Mouse (Mus musculus): ENCODE data around the gene Zfp759. TPM values are rescaled to one million over a fixed set of nuclear protein-coding genes. Genes with fewer than 3 reads are reported as not detected.

Zfp759 gene
- polyA plus RNA-seq (2017; shearing (Covaris generic)), result 1 to 10 TPM; 1.4 to 2.4 TPM

DNA sequence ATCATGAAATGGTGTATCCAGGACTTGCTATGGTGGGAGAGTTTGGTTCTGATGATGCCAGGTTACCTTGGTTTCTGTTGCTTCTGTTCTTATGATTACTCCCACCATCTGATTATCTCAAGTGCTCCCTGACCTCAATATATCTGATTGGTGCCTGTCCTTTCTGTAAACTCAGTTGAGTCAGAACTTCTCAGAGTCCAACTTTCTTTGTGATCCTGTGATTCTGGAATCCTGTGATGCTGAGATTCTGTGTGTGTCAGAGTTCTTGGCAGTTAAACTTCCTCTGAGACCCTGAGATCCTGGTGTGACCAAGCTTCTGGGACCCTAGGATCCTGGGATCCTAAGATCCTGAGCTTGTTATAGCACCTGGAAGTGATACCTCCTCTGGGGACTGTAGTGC is at the start of gene Zfp759:
Gene Zfp759 (plus strand): TSS at position 301 of the 400 bp plus-strand sequence.

GRCm38 (mm10) chr13:67097876-67098275 is 23.6 kb upstream of the Zfp759 start, which contains the start of gene Zfp708:
Zfp708 (minus strand) TSS chr13:67097976.

DNA sequence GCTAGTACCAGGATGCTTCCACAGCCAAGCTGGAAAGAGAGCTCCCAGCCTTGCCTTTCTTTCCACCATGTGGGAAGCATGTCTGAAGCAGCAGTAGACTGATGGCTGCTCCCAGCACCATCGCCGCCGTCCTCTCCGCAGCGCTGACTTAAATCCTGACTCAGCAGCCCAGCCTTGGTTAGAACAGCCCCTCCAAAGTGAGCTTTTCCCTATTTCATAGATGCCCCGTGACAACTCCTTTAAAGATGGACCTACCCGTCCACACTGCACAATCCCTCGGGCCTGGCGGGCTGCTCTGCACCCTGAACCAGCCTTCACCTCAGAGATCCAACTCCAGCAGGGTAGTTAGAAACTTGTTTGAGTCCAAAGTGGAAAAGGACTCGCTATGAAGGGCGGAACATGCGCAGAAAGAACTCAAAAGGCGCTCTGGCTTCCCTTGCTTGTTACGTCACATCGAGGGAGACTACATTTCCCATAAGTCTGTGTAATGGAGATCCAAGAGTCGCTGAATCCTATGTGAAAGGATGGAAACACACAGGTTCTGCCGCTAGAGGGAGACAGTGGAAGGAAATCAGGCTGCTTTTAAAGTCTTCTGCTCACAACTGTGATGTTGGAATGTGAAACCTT is 13.2 kb upstream of the Zfp759 start, which contains the start of gene Gm28557:
Gene Gm28557 (minus strand): TSS at position 411 of the 627 bp plus-strand sequence.

GRCm38 (mm10) chr13:67116163-67116562 is 5.3 kb upstream of the Zfp759 start, which contains the start of gene Rslcan18:
Rslcan18 (minus strand) TSS chr13:67116263.

DNA sequence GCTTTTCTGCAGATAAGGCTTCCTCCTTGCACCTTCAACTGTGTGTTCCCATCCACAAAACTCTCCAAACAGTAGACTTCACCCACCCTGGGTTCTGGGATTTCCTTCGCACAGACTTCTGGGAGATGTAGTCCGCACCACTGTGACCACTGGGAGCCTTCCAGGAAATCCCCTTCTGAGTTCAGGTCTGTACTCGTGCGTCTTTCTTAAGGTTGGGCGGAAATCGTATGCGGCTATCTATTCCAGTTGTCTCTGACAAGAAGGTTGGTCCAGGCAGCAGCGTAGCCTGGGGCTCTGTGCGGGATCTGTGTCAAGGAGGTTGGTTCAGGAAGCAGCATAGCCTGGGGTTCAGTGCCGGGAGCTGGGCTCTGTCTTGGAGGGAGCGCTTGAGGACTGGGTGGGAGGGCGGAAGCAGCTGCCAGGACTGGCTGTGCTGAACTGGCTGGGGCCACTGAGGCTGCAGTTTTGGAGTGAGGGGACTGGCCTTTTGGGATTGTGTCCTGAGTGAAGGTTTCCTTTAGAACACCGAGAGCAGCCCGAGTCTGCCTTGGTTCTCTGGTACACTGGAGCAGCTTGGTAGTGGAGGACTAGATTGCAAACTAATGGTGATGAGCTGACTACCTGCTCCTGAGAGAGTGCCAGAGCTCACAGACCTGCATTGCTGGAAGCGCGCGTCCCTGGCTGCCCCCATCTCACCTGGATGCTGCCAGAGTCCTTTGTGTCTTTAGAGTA is 51.7 kb downstream of the Zfp759 start, which contains the start of gene Rsl1:
Gene Rsl1 (plus strand): TSS at position 192 of the 732 bp plus-strand sequence.

Other genes starting within 250 kb of the Zfp759 start
- 1 to 10 TPM; 1.0 to 2.1 TPM for gene Gm10767, start 216.7 kb upstream of the Zfp759 start, polyA plus RNA-seq (2017; shearing (Covaris generic))
- gene Zfp712, start 60.5 kb upstream of the Zfp759 start, polyA plus RNA-seq (2017; shearing (Covaris generic)), result 1 to 10 TPM; 5.3 to 6.5 TPM
- gene Zfp708, start 23.7 kb upstream of the Zfp759 start, polyA plus RNA-seq (2017; shearing (Covaris generic)), result 1 to 10 TPM; 2.7 to 5.8 TPM
- 1 to 10 TPM; 2.0 to 4.2 TPM for gene Gm28557, start 13.1 kb upstream of the Zfp759 start, polyA plus RNA-seq (2017; shearing (Covaris generic))
- gene Rslcan18, start 5.4 kb upstream of the Zfp759 start, polyA plus RNA-seq (2017; shearing (Covaris generic)), result under 1 TPM; 0.10 to 0.25 TPM
- gene Rsl1, start 51.5 kb downstream of the Zfp759 start, polyA plus RNA-seq (2017; shearing (Covaris generic)), result 10 to 100 TPM; 14.0 to 14.2 TPM
- gene Zfp455, start 72.8 kb downstream of the Zfp759 start, polyA plus RNA-seq (2017; shearing (Covaris generic)), result 1 to 10 TPM; 3.7 to 6.1 TPM
- 1 to 10 TPM in 1 of 2 experiments, under 1 TPM in 1; 0.58 to 2.5 TPM for gene Zfp458, start 156.8 kb downstream of the Zfp759 start, polyA plus RNA-seq (2017; shearing (Covaris generic))
- under 1 TPM in 1 of 2 experiments, not detected in 1; 0.68 TPM for gene Zfp457, start 184.8 kb downstream of the Zfp759 start, polyA plus RNA-seq (2017; shearing (Covaris generic))
- 1 to 10 TPM; 5.3 to 5.8 TPM for gene Zfp595, start 210.9 kb downstream of the Zfp759 start, polyA plus RNA-seq (2017; shearing (Covaris generic))
- gene Gm28044, start 238.9 kb downstream of the Zfp759 start, polyA plus RNA-seq (2017; shearing (Covaris generic)), result 1 to 10 TPM; 1.1 to 1.8 TPM
- gene Zfp953, start 238.9 kb downstream of the Zfp759 start, polyA plus RNA-seq (2017; shearing (Covaris generic)), result 1 to 10 TPM; 2.5 to 4.7 TPM